Mouse (Mus musculus) lung, postnatal 25 days (tissue): ENCODE results near the gene Nkain4.
A peak's percentile ranks its signal among the peaks of the same experiment; 100 is the strongest.

Source experiments
- DNase-seq: peaks from one replicate; pipeline ENCODE4 v3.0.0; 2022; ENCODE audit warnings: low spot score

The Nkain4 gene

DNA sequence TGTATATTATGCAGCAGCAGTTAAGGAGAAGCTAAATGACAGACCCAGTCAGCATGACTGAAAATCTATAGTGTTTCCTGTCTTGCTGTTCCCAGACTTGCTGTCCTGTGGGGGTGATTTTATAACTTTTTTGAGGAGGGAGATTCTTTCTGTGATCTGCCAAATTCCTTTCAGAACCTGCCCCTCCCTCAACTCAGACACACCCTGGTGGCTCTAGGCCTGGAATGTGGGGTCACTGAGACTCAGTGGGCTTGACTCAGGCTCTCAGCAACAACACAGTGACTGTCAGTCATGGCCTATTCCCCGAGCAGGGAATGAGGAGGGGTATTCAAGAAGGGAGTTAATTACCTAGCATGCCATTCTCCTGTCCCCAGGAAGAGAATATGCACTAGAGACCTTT is 4.6 kb downstream of the Nkain4 start:
- no peak for DNase-seq

- DNase-seq = no peak
Observed at GRCm38 (mm10) chr2:180941869-180942268, 12.6 kb downstream of the Nkain4 start.

GRCm38 (mm10) chr2:180940187-180940586 is 14.3 kb downstream of the Nkain4 start:
- no peak for DNase-seq

- DNase-seq = no peak
Observed at GRCm38 (mm10) chr2:180932418-180932817, 22.1 kb downstream of the Nkain4 start.

GRCm38 (mm10) chr2:180928723-180929122 is 25.8 kb downstream of the Nkain4 start, which contains the start of gene Birc7:
Gene Birc7, plus strand, starts transcription at chr2:180929023.
- no peak for DNase-seq

DNA sequence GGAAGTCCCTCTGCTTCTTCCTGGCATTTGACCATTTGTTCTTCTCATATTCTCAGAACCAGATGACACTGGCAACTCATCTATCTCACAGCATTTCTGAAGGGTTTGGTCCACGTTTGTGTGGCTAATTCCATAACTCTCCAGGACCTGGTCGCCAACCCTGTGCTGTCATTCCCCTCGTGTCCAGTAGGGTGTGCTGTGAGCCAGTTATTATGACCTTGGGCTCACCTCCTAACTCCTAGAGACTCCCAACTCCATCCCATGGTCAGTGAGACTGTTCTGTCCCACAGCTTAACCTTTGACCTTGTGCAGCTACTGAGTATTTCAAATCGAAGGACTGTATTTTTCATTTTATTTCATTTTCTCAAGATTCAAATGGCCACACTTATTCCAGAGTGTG is 29.3 kb downstream of the Nkain4 start:
- DNase-seq = peak; percentile 71

GRCm38 (mm10) chr2:180922739-180923138 is 31.8 kb downstream of the Nkain4 start:
- no peak for DNase-seq

DNA sequence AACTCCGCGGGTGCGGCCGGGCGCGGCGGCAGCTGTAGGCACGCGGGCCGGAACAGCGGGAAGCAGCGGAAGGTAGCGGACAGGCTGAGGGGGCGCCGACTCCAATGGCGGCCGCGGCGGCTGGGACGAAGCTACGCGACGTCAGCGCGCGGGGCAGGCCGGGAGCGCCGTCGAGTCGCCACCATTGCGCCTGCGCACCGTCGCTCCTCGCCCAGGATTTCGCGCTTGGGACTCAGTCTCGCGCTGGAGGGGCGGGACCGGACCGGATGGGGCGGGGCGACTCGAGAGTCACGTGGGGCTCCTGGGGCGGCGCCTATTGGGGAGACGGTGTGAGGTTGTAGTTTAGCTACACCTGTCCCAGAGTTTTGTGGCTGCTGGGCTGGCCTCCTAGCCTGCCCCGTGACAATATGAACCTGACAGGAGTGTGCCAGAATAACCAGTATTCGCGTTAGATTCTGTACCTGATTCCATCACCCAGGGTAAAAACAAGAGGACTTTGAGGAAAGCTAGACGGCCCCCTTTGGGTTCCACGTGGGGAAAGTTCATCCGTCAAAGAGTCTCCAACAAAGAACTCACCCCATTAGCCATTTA is 33.6 kb downstream of the Nkain4 start, which contains the start of gene Ythdf1:
Gene Ythdf1, minus strand, starts transcription at position 140 of the 591 bp plus-strand sequence.
- DNase-seq = peak; percentile 97

- peak; percentile 18 for DNase-seq
Observed at GRCm38 (mm10) chr2:180919913-180920809, 34.3 kb downstream of the Nkain4 start.

- DNase-seq = peak; percentile 7
Observed at GRCm38 (mm10) chr2:180915886-180916433, 38.5 kb downstream of the Nkain4 start.

GRCm38 (mm10) chr2:180910928-180911327 is 43.6 kb downstream of the Nkain4 start:
- no peak for DNase-seq

- no peak for DNase-seq
Observed at GRCm38 (mm10) chr2:180905556-180906221, 48.8 kb downstream of the Nkain4 start.

DNA sequence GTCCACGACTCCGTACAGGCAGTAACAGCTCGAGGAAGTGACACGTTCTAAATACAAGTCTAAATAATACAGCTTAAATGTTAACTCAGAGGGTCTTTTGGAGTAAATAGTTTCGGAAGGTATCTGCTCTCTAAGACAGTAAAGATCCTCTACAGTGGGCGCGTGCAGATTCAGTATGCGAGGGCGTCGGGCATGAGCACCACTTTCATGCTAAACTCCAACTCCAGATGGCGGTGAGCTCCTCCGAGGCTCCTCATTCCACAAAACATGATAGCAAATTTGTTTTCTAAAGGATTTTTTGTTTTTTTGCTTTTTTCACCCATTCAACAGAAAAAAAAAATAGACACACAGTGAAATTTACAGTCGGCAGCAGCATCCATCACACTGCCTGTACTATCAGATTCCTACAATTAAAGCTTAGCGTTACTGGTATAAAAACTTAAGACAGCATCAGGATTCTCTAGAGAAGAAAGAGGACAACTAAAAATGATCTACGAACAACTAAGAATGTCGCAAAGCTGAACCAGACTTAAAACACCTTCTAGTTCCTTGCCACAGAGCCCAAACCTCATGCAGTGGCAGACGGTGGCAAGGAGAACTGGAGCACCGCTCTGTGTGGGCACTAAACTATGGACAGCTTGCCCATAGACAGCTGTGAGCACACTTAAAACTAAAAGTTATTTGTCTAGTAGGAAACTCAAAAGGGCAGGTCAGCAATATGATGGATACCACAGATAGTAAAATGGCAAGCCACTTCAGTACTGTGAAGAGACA is 49.9 kb downstream of the Nkain4 start:
- no peak for DNase-seq

- DNase-seq = no peak
Observed at GRCm38 (mm10) chr2:180902086-180902485, 52.4 kb downstream of the Nkain4 start.

DNA sequence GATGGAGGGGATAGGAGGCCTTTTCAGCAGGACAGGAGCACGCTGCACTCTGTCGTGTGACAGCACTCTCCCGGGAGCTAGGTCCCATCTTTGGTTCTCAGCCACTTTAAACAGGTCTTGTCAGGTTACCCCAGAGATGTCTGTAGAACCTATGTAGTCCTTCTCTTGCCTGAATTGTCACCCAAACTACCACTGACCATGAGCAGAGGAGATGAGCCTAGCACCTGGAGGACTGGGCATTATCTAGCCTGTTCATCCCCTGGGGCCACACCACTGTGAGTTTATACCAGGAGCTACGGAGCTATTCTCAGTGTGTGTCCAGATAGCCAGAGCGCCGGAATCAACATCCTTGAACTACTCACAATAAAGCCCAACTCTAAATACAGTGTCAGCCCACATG is 56.6 kb downstream of the Nkain4 start:
- no peak for DNase-seq

DNA sequence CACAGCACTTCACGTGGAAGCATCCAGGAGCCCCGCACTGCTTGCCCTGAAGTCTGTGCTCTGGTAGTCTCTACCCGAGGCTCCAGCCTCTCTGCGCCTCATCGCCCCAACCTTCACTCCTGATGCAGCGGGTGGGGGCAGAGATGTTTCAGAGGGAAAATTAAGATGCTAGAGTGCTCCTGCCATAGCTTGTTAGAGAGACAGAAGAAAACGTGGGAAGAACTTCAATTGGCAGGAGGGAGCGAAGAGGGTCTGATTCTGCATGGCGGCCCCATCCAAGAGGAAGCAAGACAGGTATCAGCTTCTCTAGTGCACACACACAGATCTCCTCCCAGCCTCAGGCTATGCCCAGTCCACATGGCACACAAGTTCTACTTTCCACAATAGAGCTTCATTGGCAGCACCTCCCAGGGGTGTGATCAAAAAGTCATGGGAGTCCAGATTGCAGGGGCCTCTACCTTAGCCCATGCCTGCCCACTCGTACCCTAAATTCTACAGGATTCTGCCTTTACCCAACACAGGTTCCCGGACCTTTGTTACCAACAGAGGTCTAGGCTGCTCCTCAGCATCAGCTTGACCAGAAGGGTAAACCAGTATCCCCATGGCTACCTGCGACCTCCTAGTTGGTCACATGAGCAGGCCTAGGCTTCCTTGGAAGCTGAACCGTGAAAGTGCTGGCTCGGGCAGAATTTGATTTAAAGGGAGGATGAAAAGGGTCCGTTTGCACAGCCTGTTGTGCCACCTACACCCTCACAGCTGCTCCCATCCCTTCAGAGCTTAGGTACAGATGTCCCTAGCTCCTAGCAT is 57.5 kb downstream of the Nkain4 start:
- DNase-seq = no peak

GRCm38 (mm10) chr2:180895837-180896525 is 58.5 kb downstream of the Nkain4 start:
- no peak for DNase-seq

GRCm38 (mm10) chr2:180895321-180895720 is 59.2 kb downstream of the Nkain4 start:
- DNase-seq = no peak

GRCm38 (mm10) chr2:180894734-180895133 is 59.8 kb downstream of the Nkain4 start:
- peak; percentile 32 for DNase-seq

DNA sequence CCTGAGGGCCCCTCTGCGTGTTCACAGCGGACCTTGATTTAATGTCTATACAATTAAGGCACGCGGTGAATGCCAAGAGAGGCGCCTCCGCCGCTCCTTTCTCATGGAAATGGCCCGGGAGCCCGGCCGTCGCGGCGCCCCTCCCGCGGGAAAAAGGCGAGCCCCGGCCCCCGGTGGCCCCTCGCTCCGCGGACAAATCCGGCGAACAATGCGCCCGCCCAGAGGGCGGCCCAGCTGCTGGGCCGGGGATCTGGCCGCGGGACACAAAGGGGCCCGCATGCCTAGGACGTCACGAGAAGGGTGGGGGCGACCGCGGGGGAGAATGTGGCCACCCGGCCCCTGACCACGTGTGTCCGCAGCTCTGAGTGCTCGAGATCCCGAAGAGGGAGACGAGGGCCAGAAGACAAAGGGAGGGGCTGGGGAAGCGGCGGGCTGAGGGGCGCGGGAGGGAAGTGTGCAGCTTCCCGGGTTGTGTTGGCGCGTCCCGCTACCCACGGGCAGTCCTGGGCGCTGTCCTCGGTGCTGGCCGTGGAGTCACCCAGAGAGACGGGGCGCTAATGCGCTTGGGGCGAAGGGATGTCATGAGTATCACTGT is 60.4 kb downstream of the Nkain4 start:
- peak; percentile 8 for DNase-seq
